Mouse (Mus musculus) forebrain, embryonic 16.5 days (tissue): ENCODE measurements around the gene Szt2. TPM values are rescaled to one million over a fixed set of nuclear protein-coding genes. Genes with fewer than 3 reads are reported as not detected.

Experiments
- ATAC-seq: fragments of 200-750 bp; cut with Nextera tagmentation; 2 replicates; pipeline ENCODE4 v1.8.0; 2017; ENCODE audit warnings: mild to moderate bottlenecking, moderate library complexity
- H3K27ac ChIP-seq: fragments of 300-500 bp; sonication (generic); 2 replicates; pipeline ENCODE4 v1.5.1; 2014; ENCODE audit warnings: low read length, control low read depth
- H3K27me3 ChIP-seq: fragments of 300-500 bp; sonication (generic); replicated peaks from 2 replicates; pipeline ENCODE4 v1.6.1; 2014; ENCODE audit warnings: low read length; ENCODE audit not compliant: control insufficient read depth, insufficient read depth
- H3K36me3 ChIP-seq: fragments of 300-500 bp; sonication (generic); 2 replicates; pipeline ENCODE4 v1.6.1; 2014; ENCODE audit not compliant: control insufficient read depth, insufficient read depth
- H3K4me1 ChIP-seq: fragments of 300-500 bp; sonication (generic); replicated peaks from 2 replicates; pipeline ENCODE4 v1.6.1; 2014; ENCODE audit warnings: low read length; ENCODE audit not compliant: control insufficient read depth, insufficient read depth
- H3K4me2 ChIP-seq: fragments of 300-500 bp; sonication (generic); 2 replicates; pipeline ENCODE4 v1.6.1; 2014; ENCODE audit warnings: mild to moderate bottlenecking, low read length, control low read depth
- H3K4me3 ChIP-seq: fragments of 300-500 bp; sonication (generic); replicated peaks from 2 replicates; pipeline ENCODE4 v1.5.1; 2014; ENCODE audit warnings: mild to moderate bottlenecking, low read length, control low read depth
- H3K9ac ChIP-seq: fragments of 300-500 bp; sonication (generic); replicated peaks from 2 replicates; pipeline ENCODE4 v1.6.1; 2014; ENCODE audit warnings: low read depth, low read length, control low read depth
- H3K9me3 ChIP-seq: fragments of 300-500 bp; sonication (generic); 2 replicates; pipeline ENCODE4 v1.6.1; 2016; ENCODE audit warnings: low read length; ENCODE audit not compliant: control insufficient read depth
- WGBS: fragments of 180-500 bp; shearing (Covaris S2); extraction: QIAGEN DNeasy Blood & Tissue Kit; methylation state at CpG from one replicate; pipeline ENCODE4 v1.1.7; 2014; 5-methylcytosine and 5-hydroxymethylcytosine counted together
- polyA plus RNA-seq: library from polyadenylated mRNA; unstranded; fragments of >200 nt; fragmentation: Nextera tagmentation; extraction: Ambion mirVana; gene quantifications from 2 replicates; pipeline ENCODE4 v1.2.1, GENCODE M21; 2015

Szt2 gene
- polyA plus RNA-seq, 1 experiment from 2014 or later, result 11.6 TPM

- Histone ChIP-seq H3K9ac (no peak overlapping the region), H3K4me1 (no peaks in the 10 kb centered on the region; the same call in 1 of the 2 replicates), H3K27me3 (no peaks in the 10 kb centered on the region), H3K27ac (no peak overlapping the region), H3K4me3 (no peak overlapping the region), H3K9me3 (no peaks in the 10 kb centered on the region), H3K36me3 (no peaks in the 10 kb centered on the region), H3K4me2 (no peak overlapping the region)
- 72% methylated on average over 2 of the region's 2 CpGs for WGBS
- no peak for ATAC-seq
Observed at GRCm38 (mm10) chr4:118320636-118321035, 88.4 kb downstream of the Szt2 start.

GRCm38 (mm10) chr4:118319706-118320344 lies 89.2 kb downstream of the Szt2 start:
- H3K4me2 ChIP-seq, result no peak overlapping the region
- WGBS, result 39% methylated on average over 8 of the region's 8 CpGs
- no peak for ATAC-seq

GRCm38 (mm10) chr4:118316662-118317061 lies 92.4 kb downstream of the Szt2 start:
- H3K36me3 ChIP-seq, result no peaks in the 10 kb centered on the region
- H3K27me3 ChIP-seq, result no peaks in the 10 kb centered on the region
- WGBS, result 85% methylated on average over 4 of the region's 4 CpGs
- 0 out of 2 replicates have a peak, but pooled peaks cover 3% of the 10 kb centered on the region for H3K9me3 ChIP-seq
- H3K4me1 ChIP-seq, result no peaks in the 10 kb centered on the region; the same call in 1 of the 2 replicates
- H3K27ac ChIP-seq, result no peak overlapping the region
- no peak overlapping the region for H3K4me3 ChIP-seq
- ATAC-seq, result no peak
- H3K9ac ChIP-seq, result no peak overlapping the region
- no peak overlapping the region for H3K4me2 ChIP-seq

More at GRCm38 (mm10) chr4:118319706-118320344, 89.2 kb downstream of the Szt2 start:
- no peak overlapping the region for H3K9ac ChIP-seq
- H3K27ac ChIP-seq, result no peak overlapping the region
- no peaks in the 10 kb centered on the region; the same call in 1 of the 2 replicates for H3K4me1 ChIP-seq
- H3K9me3 ChIP-seq, result no peaks in the 10 kb centered on the region
- no peaks in the 10 kb centered on the region for H3K36me3 ChIP-seq
- H3K4me3 ChIP-seq, result no peak overlapping the region
- H3K27me3 ChIP-seq, result no peaks in the 10 kb centered on the region

GRCm38 (mm10) chr4:118315286-118315685 lies 93.8 kb downstream of the Szt2 start:
- H3K4me2 ChIP-seq, result no peak overlapping the region
- H3K27me3 ChIP-seq, result no peaks in the 10 kb centered on the region
- ATAC-seq, result no peak
- H3K4me3 ChIP-seq, result no peak overlapping the region
- H3K27ac ChIP-seq, result no peak overlapping the region
- no peaks in the 10 kb centered on the region for H3K36me3 ChIP-seq
- 0 out of 2 replicates have a peak, but pooled peaks cover 3% of the 10 kb centered on the region for H3K9me3 ChIP-seq
- WGBS, result 64% methylated on average over 8 of the region's 8 CpGs
- no peaks in the 10 kb centered on the region; the same call in 1 of the 2 replicates for H3K4me1 ChIP-seq
- no peak overlapping the region for H3K9ac ChIP-seq

Other genes starting within 250 kb of the Szt2 start
- 61.5 and 65.7 TPM in 2 replicates for gene Kdm4a, start 229.2 kb downstream of the Szt2 start, polyA plus RNA-seq
- gene Ptprf, start 117.9 kb downstream of the Szt2 start, polyA plus RNA-seq, result 77.0 and 81.6 TPM in 2 replicates
- 113 and 116 TPM in 2 replicates for gene Med8, start 64 bp upstream of the Szt2 start, polyA plus RNA-seq
- 25.9 TPM in 2 replicates for gene Elovl1, start 18.8 kb upstream of the Szt2 start, polyA plus RNA-seq
- 87.8 and 113 TPM in 2 replicates for gene Cdc20, start 28.1 kb upstream of the Szt2 start, polyA plus RNA-seq
- 0.22 TPM in 1 of 2 replicates, not detected in the other for gene Mpl, start 48.2 kb upstream of the Szt2 start, polyA plus RNA-seq
- 12.7 and 14.1 TPM in 2 replicates for gene Tie1, start 80.8 kb upstream of the Szt2 start, polyA plus RNA-seq
- 0.26 TPM in 1 of 2 replicates, not detected in the other for gene 2610528J11Rik, start 117.7 kb upstream of the Szt2 start, polyA plus RNA-seq
- gene Tmem125, start 134.8 kb upstream of the Szt2 start, polyA plus RNA-seq, result 0.21 TPM in 1 of 2 replicates, not detected in the other
- gene Cfap57, start 211.5 kb upstream of the Szt2 start, polyA plus RNA-seq, result 0.72 and 1.3 TPM in 2 replicates
- 138 and 150 TPM in 2 replicates for gene Ebna1bp2, start 211.5 kb upstream of the Szt2 start, polyA plus RNA-seq
- not detected in 2 replicates for gene Olfr62, start 249.7 kb upstream of the Szt2 start, polyA plus RNA-seq